Mouse (Mus musculus) forebrain, embryonic 14.5 days (tissue): Measurements from ENCODE around the gene Sned1. TPM values are rescaled to one million over a fixed set of nuclear protein-coding genes. Genes with fewer than 3 reads are reported as not detected.

Experiments
- ATAC-seq: fragments of 200-750 bp; cut with Nextera tagmentation; 2 replicates; pipeline ENCODE4 v1.8.0; 2017; ENCODE audit warnings: mild to moderate bottlenecking, moderate library complexity
- DNase-seq: peaks from one replicate; pipeline ENCODE4 v3.0.0-alpha.2; 2015; ENCODE audit warnings: low spot score
- H3K27ac ChIP-seq: fragments of 300-500 bp; sonication (generic); 2 replicates; pipeline ENCODE4 v1.5.1; 2014; ENCODE audit warnings: low read depth, mild to moderate bottlenecking, control low read depth, low read length, moderate library complexity
- H3K27me3 ChIP-seq: fragments of 300-500 bp; sonication (generic); replicated peaks from 2 replicates; pipeline ENCODE4 v1.6.1; 2014; ENCODE audit warnings: low read length, control low read depth, mixed read lengths; ENCODE audit not compliant: control insufficient read depth, insufficient read depth
- H3K36me3 ChIP-seq: fragments of 300-500 bp; sonication (generic); 2 replicates; pipeline ENCODE4 v1.6.1; 2014; ENCODE audit warnings: low read length, control low read depth; ENCODE audit not compliant: control insufficient read depth, insufficient read depth
- H3K4me1 ChIP-seq: fragments of 300-500 bp; sonication (generic); 2 replicates; pipeline ENCODE4 v1.6.1; 2014; ENCODE audit warnings: antibody characterized with exemption, low read length, control low read depth; ENCODE audit not compliant: control insufficient read depth, insufficient read depth
- H3K4me2 ChIP-seq: fragments of 300-500 bp; sonication (generic); 2 replicates; pipeline ENCODE4 v1.6.1; 2014; ENCODE audit warnings: mild to moderate bottlenecking, control low read depth, low read length
- H3K4me3 ChIP-seq: fragments of 300-500 bp; sonication (generic); 2 replicates; pipeline ENCODE4 v1.5.1; 2014; ENCODE audit warnings: low read depth, low read length, control low read depth
- H3K9ac ChIP-seq: fragments of 300-500 bp; sonication (generic); 2 replicates; pipeline ENCODE4 v1.6.1; 2014; ENCODE audit warnings: mild to moderate bottlenecking, low read length, control low read depth, moderate library complexity
- H3K9me3 ChIP-seq: fragments of 300-500 bp; sonication (generic); replicated peaks from 2 replicates; pipeline ENCODE4 v1.6.1; 2016; ENCODE audit warnings: low read length, control low read depth, mixed read lengths; ENCODE audit not compliant: control insufficient read depth
- WGBS: fragments of 180-500 bp; shearing (Covaris S2); extraction: QIAGEN DNeasy Blood & Tissue Kit; methylation state at CpG from one replicate; pipeline ENCODE4 v1.1.7; 2014; 5-methylcytosine and 5-hydroxymethylcytosine counted together
- polyA plus RNA-seq: library from polyadenylated mRNA; unstranded; fragments of >200 nt; fragmentation: Nextera tagmentation; extraction: Ambion mirVana; gene quantifications from 2 replicates; pipeline ENCODE4 v1.2.1, GENCODE M21; 2014

Sned1 gene
- polyA plus RNA-seq, 1 experiment from 2014 or later = 2.5 TPM

DNA sequence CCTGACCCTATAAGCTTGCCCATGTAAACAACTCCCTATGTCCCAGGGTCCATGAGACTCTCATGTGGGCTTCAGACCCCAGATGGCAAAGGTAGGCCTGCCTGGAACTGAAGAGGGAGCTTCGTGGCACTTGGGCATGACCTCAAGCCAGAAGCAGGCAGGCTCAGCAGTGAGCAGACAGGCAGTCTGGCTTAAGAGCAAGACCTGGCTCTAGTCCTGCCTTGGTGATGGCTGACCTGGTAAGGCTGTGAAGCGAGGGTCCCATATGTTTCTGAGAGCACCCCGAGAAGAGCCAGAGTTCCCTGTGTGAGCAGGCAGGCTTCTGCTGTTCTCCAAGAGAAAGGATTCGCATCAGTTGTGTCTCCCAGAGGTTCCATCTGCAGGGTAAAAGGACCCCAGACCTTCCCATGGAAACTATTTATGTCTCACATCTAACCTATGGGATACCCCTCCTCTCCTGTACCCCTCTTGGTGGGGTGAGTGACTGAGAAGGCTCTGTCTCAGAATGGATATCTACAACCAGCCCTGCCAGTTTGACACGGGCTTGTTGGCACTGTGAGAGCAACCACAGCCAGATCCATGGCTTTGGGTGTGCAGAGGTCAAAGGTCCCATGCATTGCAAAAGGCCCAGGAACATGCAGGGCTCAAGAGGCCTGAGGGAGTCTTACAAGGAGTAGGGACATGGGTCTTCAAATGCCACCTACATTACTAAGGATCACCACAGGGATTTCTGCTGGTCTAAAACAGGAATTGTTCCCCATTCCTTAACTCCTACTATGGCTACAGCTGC is 9.7 kb upstream of the Sned1 start:
- no peak overlapping the region for H3K4me2 ChIP-seq
- ATAC-seq (no peak), DNase-seq (no peak)
- H3K9ac ChIP-seq = no peak overlapping the region
- H3K4me1 ChIP-seq = no peaks in the 10 kb centered on the region
- H3K27me3 ChIP-seq = 0 out of 2 replicates have a peak, but pooled peaks cover 2% of the 10 kb centered on the region
- no peak overlapping the region for H3K27ac ChIP-seq
- 86% methylated on average over 5 of the region's 5 CpGs for WGBS
- H3K9me3 ChIP-seq = no peaks in the 10 kb centered on the region
- no peaks in the 10 kb centered on the region for H3K36me3 ChIP-seq
- no peak overlapping the region for H3K4me3 ChIP-seq

DNA sequence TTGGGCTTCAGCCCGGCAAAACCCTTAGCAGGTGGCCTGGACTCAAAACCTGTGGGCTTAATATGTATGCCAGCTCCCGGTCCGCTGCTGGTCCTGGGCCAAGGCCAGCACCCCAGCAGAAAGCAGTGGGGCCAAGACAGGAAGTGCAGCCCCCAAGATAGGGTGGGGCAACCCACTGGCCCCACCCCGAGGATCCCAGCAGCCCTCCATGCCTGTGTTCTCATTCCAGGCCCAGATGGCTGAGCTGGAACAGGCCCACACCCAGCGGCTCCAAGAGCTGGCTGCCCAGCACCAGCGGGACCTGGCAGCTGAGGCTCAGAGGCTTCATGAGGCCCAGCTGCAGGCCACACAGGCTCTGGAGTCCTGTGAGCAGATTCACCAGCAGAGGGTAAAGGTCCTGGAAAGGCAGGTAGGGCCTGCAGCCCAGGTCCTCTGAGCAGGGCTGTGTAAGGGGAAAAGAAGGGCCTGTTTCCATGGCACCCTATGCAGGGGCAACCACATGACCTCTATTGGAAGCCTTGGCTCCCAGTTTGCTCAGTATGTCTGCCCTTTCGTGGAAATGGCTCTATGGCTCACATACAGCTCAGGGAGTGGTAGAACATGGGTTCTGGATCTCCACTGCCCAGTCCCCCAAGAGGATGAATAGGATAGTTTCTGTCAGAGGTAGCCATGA is 8.2 kb upstream of the Sned1 start:
- Histone ChIP-seq H3K27ac (no peak overlapping the region), H3K4me2 (no peak overlapping the region), H3K27me3 (0 out of 2 replicates have a peak, but pooled peaks cover 2% of the 10 kb centered on the region), H3K9ac (no peak overlapping the region), H3K36me3 (no peaks in the 10 kb centered on the region), H3K9me3 (no peaks in the 10 kb centered on the region), H3K4me3 (no peak overlapping the region), H3K4me1 (no peaks in the 10 kb centered on the region)
- DNase-seq (no peak), ATAC-seq (peak; percentile 37; the same call in 1 of the 2 replicates)
- 74% methylated on average over 7 of the region's 7 CpGs for WGBS

DNA sequence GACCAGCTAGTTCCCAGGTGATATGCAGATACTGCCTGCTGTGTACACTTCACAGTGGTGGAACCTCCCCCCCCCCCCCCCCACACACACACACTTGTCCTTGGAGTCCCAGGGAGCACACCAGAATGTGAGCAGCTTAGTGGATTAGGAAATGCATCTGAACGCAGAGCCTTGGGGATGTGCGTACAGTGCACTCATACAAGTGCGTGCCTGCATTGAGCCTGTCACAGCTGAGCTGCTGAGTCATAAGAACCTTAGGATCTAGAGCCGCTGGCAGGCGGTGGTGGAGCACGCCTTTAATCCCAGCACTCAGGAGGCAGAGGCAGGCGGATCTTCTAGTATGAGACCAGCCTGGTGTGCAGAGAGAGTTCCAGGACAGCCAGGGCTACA is 7.7 kb upstream of the Sned1 start:
- H3K4me1 ChIP-seq = no peaks in the 10 kb centered on the region
- 96% methylated on average over 7 of the region's 7 CpGs for WGBS
- no peaks in the 10 kb centered on the region for H3K36me3 ChIP-seq
- no peak overlapping the region for H3K27ac ChIP-seq
- H3K9ac ChIP-seq = no peak overlapping the region
- no peak overlapping the region for H3K4me2 ChIP-seq
- no peak overlapping the region for H3K4me3 ChIP-seq
- DNase-seq (no peak), ATAC-seq (no peak)
- no peaks in the 10 kb centered on the region for H3K9me3 ChIP-seq
- H3K27me3 ChIP-seq = 0 out of 2 replicates have a peak, but pooled peaks cover 2% of the 10 kb centered on the region

DNA sequence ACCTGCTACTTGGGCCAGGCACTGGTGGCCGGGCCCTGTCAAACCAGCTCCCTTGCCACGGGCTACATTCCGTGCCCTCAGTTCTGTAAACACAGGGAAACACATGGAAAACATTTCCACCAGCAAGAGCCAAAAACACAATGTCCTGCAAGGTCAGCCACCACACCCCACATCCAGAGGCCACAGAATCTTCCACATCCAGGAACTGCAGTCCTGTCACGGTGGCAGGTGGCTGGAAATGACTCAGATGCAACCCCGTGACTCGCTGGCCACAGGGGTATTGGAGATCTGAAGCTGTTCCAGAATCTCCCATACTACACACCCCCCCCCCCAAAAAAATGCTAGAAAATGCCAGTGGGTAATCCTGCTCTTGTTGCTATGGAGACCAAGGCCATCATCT is 6.4 kb upstream of the Sned1 start:
- 85% methylated on average over 6 of the region's 6 CpGs for WGBS
- no peaks in the 10 kb centered on the region for H3K4me1 ChIP-seq
- H3K4me2 ChIP-seq = no peak overlapping the region
- no peaks in the 10 kb centered on the region for H3K36me3 ChIP-seq
- H3K27me3 ChIP-seq = no peaks in the 10 kb centered on the region
- no peak overlapping the region for H3K27ac ChIP-seq
- no peak overlapping the region for H3K9ac ChIP-seq
- DNase-seq (no peak), ATAC-seq (no peak)
- no peak overlapping the region for H3K4me3 ChIP-seq
- no peaks in the 10 kb centered on the region for H3K9me3 ChIP-seq

DNA sequence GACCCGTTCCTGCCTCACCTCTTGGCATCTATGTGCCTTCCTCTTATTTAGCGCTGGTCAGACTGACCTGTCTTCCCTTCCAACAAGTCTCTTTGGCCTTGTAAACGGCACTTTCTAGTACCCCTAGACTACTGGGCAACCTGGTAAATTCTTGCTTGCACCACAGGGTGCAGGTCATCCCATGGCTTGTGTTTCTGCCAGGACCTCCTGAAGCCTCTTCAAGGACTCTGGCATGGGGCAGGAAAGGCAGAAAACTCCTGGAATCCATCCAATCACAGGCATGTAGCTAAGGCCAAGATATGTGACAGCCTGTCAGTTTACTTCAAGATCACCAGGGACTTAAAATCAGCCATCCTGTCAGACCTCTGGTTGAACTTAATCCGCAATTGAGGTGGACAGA is 6.0 kb upstream of the Sned1 start:
- ATAC-seq = no peak
- no peak overlapping the region for H3K27ac ChIP-seq
- H3K9me3 ChIP-seq = no peaks in the 10 kb centered on the region
- 83% methylated on average over 4 of the region's 4 CpGs for WGBS
- no peak overlapping the region for H3K9ac ChIP-seq
- no peak overlapping the region for H3K4me3 ChIP-seq
- no peaks in the 10 kb centered on the region for H3K36me3 ChIP-seq
- no peak overlapping the region for H3K4me2 ChIP-seq
- DNase-seq = no peak
- H3K4me1 ChIP-seq = no peaks in the 10 kb centered on the region
- no peaks in the 10 kb centered on the region for H3K27me3 ChIP-seq

DNA sequence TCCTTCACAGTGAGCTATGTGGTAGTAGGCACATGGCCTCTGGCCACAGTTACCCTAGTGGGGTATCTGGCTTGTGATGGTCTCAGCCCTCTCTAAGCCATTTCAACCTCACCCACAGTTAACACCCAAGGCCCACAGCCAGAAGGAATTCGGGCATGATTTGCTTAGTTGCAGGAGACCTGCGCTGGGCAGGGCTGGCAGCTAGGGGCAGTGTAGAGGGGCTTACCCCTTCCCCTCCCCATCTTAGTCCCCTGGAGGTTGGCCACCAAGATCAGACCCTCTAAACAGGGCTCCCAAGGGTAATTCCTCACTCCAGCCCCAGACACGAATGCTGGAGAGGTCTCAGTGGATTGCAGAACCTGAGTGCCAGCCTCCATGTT is 894 bp downstream of the Sned1 start:
- no peaks in the 10 kb centered on the region for H3K4me1 ChIP-seq
- peak; percentile 32 for DNase-seq
- peaks cover 14% of the 10 kb centered on the region for H3K27me3 ChIP-seq
- peak overlapping the region; percentile 99 for H3K4me2 ChIP-seq
- H3K27ac ChIP-seq = no peak overlapping the region
- 15% methylated on average over 3 of the region's 3 CpGs for WGBS
- peak; percentile 24; the same call in 1 of the 2 replicates for ATAC-seq
- peak overlapping the region; percentile 59; the same call in 1 of the 2 replicates for H3K9ac ChIP-seq
- no peaks in the 10 kb centered on the region for H3K36me3 ChIP-seq
- peak overlapping the region; percentile 50 for H3K4me3 ChIP-seq
- no peaks in the 10 kb centered on the region for H3K9me3 ChIP-seq

DNA sequence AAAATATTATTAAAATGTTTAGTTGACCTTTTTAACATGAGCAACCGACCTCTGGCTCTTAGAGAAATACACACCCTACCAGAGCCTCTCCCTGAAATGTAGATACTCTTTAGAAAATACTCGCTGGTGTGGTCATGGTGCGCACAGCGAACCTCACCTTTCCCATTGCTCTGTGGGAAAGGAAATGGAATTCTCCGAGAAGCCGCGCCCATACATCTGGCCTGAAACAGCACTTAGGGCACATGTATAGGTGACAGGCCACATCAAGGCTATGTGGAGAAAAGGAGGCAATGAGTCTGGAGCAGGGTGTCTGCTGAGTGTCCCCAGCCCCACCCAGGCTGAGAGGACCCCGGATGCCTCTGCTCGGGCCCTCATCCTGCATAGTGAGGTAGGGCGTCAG is 2.0 kb downstream of the Sned1 start:
- H3K4me1 ChIP-seq = no peaks in the 10 kb centered on the region
- H3K36me3 ChIP-seq = no peaks in the 10 kb centered on the region
- H3K9me3 ChIP-seq = no peaks in the 10 kb centered on the region
- no peak overlapping the region for H3K9ac ChIP-seq
- no peak overlapping the region for H3K4me2 ChIP-seq
- ATAC-seq (no peak), DNase-seq (no peak)
- no peak overlapping the region for H3K27ac ChIP-seq
- no peak overlapping the region for H3K4me3 ChIP-seq
- H3K27me3 ChIP-seq = peaks cover 14% of the 10 kb centered on the region
- 88% methylated on average over 10 of the region's 10 CpGs for WGBS

DNA sequence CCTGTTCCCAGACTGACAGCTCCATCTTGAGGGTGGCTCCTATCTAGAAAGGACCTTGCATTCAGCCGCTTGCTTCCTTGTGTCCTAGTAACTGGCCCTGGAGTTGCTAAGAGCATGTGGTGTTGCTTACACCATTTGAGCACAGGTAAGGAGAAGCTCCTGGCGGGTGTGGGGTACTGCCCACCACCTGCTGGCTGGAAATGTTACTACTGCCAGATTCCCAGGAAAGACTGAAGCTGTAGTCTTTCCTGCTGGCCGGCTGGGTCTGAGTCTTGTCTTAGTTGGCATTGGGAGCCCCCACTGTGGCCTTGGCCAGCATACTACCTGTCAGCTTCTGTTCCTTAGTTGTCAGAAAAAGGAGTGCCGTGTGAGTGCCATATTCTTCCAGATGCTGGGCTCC is 2.6 kb downstream of the Sned1 start:
- Histone ChIP-seq H3K9ac (no peak overlapping the region), H3K9me3 (no peaks in the 10 kb centered on the region), H3K4me2 (no peak overlapping the region), H3K27ac (no peak overlapping the region), H3K4me3 (no peak overlapping the region), H3K4me1 (no peaks in the 10 kb centered on the region), H3K36me3 (no peaks in the 10 kb centered on the region), H3K27me3 (peaks cover 14% of the 10 kb centered on the region)
- DNase-seq (no peak), ATAC-seq (no peak)
- WGBS = 44% methylated on average over 4 of the region's 4 CpGs

DNA sequence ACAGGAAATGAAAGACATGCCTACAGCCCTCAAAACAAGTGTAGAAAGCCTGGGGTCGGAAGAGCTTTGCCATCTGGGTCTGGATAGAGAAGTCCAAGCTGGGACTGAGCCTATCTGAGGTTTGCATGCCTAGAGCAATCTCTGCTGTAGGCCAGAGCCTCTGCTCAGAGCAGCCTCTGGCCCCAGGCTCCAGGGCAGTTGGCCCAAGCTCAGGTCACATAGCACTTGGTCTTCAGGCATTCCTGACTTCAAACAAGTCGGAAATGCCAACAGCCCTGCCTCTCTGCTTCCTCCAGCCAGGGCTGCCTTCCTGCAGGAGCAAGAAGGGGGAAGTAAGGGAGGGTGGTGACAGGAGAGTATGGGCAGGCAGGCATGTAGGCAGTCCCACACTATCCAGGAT is 10.3 kb downstream of the Sned1 start:
- no peaks in the 10 kb centered on the region for H3K9me3 ChIP-seq
- H3K4me3 ChIP-seq = no peak overlapping the region
- ATAC-seq = no peak
- H3K27me3 ChIP-seq = no peaks in the 10 kb centered on the region
- no peak for DNase-seq
- WGBS = 78% methylated on average over 2 of the region's 2 CpGs
- no peaks in the 10 kb centered on the region for H3K36me3 ChIP-seq
- no peak overlapping the region for H3K27ac ChIP-seq
- H3K9ac ChIP-seq = no peak overlapping the region
- H3K4me1 ChIP-seq = no peaks in the 10 kb centered on the region
- H3K4me2 ChIP-seq = no peak overlapping the region
